Mouse (Mus musculus) CD4-positive helper T cell, adult 2 months (primary cell): ENCODE results near the gene Serpinb9.
"Not testable (repeated sequence)": the region's sequence is repeated elsewhere in the genome, so short reads cannot be mapped to it uniquely, and the experiment has no call there.

ENCODE experiments used
- DNase-seq: peaks from one replicate; pipeline ENCODE4 v3.0.0-alpha.2; 2012; ENCODE audit warnings: low read depth, missing footprints, low spot score

Serpinb9 gene

DNA sequence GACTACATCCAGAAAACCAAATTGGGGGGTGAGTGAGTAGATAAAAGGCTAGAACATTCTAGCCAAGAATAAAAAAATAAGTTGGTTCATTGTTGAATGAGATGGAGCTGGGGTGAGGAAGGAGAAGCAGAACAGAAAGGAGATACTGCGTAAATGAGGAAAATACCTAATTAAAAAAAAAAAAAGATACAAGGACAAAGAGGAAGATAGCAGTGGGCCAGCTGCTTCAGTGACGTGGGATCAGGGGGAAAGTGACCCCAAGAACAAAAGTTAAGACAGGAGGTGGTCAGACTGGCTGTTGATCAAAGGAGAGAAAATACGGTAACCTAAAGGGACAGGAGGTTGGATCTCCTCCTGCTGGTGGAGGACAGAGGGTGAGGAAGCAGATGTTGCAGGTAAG, at the start of gene Serpinb9:
TSS of gene Serpinb9 (plus strand) at position 301 of the 400 bp plus-strand sequence.
- DNase-seq, result no peak

DNA sequence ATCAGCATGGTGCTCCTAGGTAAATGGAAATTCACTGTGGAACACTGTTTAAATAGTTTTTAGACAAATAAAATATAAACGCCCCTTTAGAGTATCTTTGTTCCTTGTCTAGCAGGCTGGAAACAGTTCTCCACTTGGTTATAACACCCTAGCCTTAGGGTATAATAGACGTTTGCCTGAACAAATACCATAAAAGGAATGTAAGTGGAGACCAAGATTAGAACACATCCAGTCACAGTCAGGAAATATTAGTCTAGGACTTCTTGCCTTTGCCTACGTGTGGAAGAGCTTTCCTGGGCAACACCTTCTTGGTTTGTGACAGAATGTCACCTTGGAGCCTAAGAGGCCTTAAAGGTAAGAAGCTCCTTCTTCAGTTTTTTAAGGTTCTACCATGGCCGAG, 46.5 kb upstream of the Serpinb9 start:
- DNase-seq, result no peak

DNA sequence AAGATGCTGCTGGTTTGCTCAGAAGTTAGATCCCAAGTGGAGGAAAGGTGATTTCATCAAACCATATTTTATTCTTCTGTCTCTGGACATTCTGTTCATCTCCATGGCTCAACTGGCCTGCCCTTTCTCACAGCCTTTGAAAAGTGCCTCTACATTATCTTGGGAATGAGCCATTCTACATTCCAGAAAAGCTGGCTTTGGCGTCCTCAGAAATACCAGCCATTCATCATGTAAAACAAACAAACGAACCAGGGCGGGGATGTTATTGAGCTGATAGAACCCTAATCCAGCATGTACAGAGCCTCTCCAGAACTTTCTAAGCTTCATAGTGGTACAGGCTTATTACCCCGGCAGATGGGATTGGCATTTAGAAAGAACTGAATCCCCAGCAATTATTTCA, 45.1 kb upstream of the Serpinb9 start:
- DNase-seq, result no peak

DNA sequence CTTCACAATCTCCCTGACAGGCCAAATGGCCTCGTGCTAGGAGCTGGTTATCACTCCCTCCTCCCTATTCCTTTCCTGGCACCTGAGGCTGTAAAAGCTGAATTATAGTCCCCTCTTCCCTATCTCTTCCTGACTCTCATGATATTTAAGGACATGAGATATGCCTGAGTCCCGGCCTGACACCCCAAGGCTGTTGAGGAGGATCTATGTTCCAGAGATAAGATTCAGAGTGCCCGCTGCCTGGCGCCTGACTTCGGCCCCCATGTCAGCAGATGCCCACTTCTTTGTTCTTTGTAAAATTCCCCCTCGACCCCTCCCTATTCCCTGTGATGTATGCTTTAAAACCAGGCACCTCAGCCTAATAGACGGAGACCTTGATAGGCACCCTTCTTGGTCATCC, 44.5 kb upstream of the Serpinb9 start:
- DNase-seq, result not testable (repeated sequence)

DNA sequence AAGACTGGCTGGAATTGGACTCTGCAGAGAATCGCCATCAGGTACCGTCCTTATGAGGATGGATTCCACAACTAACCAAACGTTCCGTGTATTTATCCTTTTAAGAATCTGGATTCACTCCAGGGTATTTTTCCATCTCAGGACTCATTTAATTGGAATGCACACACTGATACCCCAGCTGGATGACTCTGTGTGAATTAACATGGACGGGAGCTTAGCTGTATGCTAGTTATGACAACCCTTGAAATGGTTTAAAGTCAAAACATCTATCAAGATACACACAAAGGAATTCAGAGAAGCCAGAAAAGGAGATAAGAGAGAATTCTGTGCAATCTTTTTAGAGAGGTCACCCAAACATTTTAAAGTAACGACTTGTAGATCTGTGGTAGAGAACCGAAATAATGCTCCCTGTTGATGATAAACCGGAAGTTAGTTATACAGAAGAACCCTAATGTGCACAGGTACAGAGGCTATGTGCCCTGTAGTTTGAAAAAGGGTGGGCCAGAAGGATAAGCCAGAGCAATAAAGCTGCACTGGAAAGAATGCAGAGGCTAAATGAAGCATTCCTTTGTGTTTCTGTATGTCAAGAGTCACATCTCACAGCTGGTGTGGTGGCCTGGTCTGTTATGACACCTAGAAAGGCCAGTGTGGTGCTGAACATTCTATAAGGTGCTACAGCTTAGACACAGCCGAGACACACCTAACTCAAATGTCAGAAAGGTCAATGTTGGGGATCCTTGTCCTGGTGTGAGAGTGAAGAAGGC, 38.9 kb upstream of the Serpinb9 start:
- no peak for DNase-seq

DNA sequence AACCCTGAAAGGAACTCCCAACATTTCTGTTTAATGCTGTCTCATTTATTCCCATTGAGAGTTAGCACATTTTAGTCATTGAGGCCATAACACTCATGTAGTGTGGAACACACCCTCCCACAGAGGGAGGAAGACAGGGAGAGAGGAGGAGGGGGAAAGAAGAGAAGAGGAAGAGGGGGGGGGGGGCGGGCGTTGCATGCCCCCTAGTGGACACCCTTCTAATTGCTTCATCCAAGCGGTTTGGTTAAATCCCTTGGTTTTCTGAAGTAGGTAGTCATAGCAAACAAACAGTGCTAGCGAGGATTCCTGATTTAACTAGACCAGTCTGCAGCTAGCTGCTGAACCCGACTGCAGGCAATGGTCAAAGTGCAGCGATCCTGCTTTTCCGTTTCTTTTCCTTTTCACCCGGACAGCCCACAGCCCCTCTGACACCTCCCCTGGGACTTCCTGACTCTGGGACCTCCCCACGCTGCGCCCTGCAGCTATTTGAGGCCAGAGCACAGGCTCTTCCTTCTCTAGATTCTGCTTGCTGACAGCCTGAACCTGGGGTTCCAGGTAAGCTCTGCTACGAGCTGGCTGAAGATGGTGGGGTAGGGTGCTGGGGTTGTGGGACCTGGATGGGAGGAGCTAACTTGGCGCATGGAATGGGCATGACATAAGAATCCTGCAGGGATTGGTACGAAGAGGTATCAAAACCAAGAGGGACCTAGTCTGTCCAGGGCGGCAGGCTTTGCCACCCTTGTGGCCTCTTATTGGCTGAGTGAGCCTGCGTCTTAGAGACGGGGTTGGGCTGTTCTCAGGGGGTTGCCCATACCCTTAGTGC, 37.9 kb upstream of the Serpinb9 start, which contains the start of gene Serpinb6b:
TSS of gene Serpinb6b (plus strand) at position 221 of the 823 bp plus-strand sequence.
- peak; percentile 68 for DNase-seq

DNA sequence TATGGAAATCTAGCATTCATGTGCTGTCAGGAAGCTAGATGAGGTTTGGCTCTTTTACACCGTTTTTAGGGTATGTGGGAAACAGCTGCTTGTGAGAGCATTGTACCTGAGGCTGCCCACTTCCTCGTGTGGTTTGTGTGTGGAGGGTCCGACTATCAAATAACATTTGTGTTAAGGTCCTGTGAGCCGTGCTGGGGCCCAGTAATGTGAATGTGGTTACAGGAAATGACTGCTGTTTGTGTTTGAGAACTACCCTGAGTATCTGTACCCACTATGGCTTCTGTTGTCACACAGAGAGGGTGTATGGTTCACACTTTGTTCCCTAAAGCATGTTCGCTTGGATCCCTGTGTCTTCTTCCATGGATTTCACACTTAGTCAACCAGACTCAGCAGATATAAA, 36.9 kb upstream of the Serpinb9 start:
- peak; percentile 56 for DNase-seq

DNA sequence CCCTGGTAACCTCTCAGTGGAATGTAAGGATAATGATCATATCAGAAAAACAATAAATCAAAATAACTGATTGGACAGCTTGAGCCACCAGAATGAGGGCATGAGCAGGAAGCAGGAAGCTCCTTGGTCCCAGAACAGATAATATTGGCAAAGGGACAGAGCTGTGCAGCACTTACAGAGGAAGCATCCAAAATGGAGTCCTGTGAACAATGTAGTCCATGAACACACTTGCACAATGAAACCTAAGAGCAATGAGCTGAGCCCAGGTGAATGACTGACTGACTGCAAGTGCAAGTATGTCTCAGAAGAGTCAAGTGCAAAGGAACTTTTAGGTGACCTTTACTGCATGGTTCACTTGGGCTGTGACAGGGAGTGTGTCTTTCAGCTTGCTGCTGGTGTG, 35.8 kb upstream of the Serpinb9 start:
- DNase-seq, result no peak

DNA sequence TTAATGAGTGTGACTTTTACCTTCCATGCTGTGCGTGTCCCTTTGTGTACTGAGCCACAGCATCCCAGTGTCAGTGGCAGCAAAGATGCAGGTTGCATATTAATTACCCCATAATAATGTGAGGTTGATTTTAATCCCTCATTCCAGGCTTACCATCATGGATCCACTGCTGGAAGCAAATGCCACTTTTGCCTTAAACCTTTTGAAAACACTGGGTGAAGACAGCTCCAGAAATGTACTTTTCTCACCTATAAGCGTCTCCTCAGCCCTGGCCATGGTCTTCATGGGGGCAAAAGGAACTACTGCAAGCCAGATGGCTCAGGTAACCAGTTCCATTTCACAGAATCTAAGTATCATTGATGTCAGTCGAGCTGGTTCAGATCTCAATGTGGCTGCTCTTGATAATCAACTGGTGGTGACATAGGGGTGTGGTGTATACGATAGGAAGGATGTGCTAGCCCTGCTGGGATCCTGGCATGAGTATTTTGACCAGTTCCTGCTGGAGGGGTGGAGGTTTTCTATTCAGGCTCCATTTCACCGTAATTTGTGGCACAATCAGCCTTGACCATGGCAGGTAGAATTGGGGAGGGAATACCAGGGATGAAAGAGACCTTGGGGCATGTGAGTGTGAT, 34.6 kb upstream of the Serpinb9 start:
- DNase-seq, result no peak

DNA sequence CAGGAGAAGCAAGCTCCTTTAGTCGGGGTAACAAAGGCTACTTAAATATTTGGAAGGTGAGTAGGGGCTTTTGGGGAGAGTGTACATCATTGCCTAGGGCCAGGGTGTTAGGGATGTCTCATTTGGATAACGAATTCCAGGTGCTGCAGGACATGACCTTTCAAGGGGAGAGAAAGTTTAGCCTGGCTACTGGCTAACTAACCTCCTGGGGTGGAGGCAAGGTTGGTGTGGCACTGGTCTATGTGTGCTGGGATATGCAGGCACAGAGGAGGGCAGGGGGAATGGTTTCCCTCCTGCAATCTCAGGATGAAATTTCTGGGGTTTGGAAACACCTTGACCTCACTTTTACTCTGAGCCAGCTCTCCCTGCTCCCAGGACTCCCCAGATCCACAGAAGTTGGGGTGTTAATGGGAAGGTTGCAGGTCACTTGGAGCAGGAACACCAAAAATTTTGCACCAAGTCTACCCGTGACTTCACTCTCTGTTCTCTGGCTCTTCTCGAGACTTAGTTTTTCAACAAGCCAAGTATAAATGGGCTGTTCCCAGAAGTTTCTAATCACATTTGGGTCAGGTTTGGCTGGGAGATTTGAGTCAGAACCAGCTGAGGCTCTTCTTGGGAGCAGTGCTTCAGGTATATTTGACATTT, 33.9 kb upstream of the Serpinb9 start:
- no peak for DNase-seq

DNA sequence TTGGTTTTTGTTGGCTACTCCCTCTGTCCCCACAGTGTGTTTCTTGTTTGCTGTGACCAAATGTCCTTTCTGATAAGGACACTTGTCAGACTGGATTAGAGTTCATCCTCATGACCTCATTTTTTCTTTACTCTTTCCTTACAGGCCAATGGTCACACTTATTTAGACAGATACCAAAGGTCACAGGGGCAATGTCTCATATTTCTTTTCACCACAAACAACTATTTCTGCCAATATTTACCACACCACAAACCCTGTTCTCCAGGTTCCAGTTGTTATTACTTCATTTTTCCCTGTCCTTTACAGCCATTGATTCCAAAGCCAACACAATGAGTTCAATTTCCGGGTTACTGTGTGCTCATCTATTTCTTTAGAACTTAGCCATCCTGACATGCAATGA, 33.4 kb upstream of the Serpinb9 start:
- no peak for DNase-seq

DNA sequence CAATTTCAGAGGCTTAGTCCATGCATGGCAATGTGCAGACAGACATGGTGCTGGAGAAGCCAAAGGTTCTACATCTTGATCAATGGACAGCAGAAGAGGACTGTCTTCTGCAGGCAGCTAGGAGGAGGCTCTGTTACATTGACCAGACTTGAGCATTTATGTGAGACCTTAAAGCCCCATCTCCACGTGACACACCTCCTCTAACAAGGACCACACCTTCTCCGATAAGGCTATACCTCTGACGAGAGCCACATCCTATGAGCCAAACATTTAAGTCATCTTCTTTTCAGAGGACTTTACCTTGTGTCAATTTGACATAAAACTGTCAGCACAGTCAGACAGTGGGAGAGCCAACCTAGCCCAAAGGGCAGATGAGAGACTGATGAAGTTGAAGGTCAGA, 32.3 kb upstream of the Serpinb9 start:
- no peak for DNase-seq

DNA sequence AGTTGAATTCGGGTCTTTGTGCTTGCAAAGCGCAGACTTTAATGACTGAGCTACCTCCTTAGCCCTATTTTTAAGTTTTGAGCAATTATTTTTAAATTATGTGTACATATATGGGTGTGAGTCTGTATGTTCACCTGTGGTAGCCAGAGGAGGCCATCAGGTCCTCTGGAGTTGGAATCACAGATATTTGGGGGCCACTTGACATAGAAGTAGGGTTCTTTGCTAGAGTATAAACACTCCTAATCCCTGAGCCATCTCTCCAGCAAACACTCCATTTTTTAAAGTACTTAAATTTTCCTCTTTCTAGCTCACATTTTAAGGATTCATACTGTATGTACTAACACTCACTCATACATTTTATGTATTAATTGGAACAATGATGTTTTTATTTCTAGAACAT, 28.8 kb upstream of the Serpinb9 start:
- no peak for DNase-seq

DNA sequence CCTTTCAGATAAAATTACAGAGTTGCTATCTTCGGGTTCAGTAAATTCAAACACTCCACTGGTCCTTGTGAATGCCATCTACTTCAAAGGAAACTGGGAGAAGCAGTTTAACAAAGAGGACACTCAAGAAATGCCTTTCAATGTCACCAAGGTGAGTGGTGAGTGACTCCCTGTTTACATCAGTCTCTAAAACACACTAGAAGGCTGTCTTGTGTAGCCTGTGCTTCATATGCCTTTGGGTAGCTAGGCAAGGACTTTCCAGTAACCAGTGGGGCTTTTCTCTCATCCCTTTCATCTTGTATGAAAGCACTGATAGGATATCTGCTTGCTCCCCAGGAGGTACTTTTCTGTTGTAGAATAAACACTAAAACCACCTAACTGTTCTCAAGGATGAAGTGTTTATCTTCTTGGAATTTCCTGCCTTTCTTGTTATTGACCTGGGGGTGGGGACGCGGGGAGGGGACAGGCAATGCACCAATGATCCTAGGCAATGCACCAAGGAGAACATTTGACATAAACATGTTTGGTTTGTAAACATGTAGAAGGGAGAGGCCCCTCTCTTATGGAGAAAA, 28.1 kb upstream of the Serpinb9 start:
- DNase-seq, result no peak

DNA sequence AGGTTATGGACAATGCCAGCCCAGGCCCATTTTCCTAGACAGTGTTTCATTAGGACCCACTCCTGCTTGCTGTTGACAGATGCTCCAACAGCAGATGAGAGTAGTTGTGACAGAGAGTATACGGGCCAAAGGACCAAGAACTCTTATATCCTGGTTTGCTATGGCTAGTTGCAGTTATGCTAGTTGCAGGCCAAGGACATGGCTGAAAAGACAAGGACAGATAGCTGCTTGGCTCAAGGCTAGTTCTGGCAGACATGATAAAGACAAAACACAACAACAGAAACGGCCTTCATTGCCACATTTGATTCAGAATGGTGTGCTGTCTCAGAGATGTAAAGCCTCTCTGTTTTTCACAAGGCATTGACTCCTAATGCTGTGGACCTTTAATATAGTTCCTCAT, 27.3 kb upstream of the Serpinb9 start:
- no peak for DNase-seq

DNA sequence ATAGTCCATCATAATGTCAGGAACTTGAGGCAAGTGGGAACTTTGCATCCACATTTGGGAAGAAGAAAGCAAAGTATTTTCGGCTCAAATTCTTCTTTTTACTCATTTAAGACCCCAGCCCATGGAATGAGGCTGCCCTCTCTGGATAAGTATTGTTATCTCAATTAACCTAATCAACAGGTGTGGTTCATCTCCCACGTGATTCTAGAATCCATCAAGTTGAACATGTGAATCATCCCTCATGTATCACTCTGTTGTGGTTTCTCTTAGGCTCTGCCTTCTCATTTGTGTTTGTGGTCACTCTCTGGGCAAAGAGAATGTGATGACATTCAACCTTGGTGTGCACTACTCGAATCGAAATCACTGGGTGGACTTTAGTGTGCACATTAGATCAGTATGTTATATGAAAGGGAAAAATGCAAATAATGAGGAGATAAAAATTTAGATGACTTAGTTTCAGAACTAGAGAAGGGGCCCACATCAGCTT, 20.5 kb upstream of the Serpinb9 start:
- DNase-seq, result no peak

DNA sequence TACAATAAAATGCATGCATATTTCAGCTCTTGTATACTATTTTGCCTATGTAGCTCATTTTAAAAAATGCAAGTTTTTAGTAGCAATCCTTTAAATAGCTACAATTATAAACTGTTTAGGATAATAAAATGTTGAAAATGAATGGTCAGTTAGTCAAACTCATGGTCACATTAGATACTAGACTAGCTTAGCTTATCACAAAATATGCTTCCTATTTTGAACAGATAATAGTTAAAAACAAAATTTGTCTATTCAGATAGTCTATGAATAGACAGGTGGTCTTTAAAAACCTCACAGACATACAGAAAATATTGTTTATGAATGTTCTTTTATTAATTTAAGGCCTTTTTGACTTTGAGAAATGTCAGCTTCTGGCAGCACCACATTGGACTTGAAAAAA, 16.8 kb upstream of the Serpinb9 start:
- DNase-seq, result no peak

DNA sequence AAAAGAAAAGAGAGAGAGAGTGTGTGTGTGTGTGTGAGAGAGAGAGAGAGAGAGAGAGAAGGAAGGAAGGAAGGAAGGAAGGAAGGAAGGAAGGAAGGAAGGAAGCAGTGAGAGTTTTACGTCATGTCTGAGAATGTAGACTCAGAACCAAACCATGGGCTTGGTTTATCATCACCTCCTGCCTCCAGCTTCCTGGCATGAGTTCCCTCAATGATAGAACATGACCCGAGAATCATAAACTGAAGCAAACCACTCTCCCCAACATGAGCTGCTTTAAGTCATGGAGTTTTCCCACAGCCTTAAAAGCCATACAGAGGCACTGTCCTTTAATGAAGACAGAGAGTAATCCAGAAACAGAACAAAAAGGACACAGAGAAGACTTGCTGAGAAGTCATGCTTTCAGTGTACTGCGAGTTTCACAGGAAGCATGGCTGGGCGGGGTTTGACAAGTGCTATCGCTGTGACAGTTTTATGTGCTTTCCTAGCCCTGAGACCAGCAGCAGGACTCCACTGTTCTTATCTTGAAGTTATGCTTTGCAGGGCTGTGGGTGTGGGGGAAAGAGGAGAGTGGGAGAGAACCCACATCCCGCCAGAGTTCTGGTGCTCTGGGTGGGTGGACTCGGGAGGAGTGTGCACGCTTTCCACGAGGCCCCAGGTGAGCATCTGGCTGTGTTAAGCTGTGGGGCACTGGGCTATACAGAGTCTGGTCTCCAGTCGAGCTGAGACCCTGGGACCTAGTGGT, 9.7 kb upstream of the Serpinb9 start:
- DNase-seq, result peak; percentile 59

DNA sequence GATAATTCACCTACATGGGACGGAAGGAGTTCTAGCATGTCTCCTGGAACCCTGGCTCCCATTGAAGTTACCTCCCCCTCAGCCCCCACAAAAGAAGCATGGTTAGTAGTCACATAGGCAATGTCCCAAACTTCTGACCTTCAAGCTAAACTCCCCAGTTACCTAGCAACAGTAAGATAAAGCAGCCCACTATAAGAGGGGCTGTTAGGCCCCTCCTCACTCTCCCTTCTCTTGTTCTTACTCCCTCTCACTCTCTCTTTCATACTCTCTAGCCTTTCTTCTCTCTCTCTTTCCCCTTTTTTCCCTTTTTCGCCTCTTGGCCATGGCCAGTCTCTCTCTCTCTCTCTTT, 9.2 kb upstream of the Serpinb9 start:
- no peak for DNase-seq

DNA sequence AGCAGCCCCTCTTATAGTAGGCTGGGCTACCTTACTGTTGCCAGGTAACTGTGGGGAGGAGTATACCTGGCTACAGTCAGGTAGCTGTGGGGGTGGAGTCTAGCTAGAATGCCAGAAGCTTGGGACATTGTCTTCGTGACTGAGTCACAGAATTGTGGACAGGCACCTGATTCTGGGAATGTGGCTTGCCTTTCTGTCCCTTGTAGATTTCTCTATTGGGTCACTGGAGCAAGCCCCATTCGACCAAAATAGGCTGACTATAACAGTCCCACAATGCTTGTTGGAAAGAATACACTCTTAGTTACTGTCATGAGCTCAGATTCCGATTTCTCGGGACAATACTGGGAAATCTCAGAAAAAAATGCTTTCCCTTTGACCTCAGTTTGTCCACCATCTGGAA, 8.0 kb upstream of the Serpinb9 start:
- no peak for DNase-seq

DNA sequence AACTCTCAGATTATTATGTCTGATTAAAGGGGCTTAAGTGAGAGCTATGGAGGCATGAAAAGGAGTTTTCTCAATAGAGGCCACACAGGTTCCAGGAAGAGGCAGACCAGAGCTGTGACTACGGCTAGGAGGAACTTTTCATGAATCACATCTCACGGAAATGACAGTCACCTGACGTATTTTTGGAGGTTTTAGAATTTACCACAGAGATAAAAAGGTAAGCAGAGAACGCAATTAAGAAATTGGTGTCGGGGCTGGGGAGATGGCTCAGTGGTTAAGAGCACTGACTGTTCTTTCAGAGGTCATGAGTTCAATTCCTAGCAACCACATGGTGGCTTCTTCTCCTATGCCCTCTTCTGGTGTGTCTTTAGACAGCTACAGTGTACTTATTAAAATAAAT, 1.7 kb upstream of the Serpinb9 start:
- peak; percentile 83 for DNase-seq
